Mouse (Mus musculus) CH12.LX (cell line): ENCODE measurements at regions not wholly inside any gene's neighbourhood (a gene's known extent, or its start where the extent isn't known, plus 50 kb on each side); places are given as distances from the start of the nearest gene placed in this dataset.

Experiments
- DNase-seq: peaks from one replicate; pipeline ENCODE4 v3.0.0-alpha.2; 2013; ENCODE audit errors: extremely low read depth
- H3K27ac ChIP-seq: 2 replicates; pipeline ENCODE4 v1.5.1; 2012; ENCODE audit warnings: low read depth, mild to moderate bottlenecking, control low read depth, moderate library complexity; ENCODE audit not compliant: insufficient read depth
- H3K27me3 ChIP-seq: replicated peaks from 2 replicates; pipeline ENCODE3; 2012; ENCODE audit warnings: inconsistent platforms
- H3K36me3 ChIP-seq, 2 experiments: replicated peaks in 1 of 2; 2 replicates each; pipeline versions ENCODE3 to v1.6.1; 2012; ENCODE audit warnings: inconsistent platforms in 1 of 2, low read length in 1 of 2, mild to moderate bottlenecking in 1 of 2, mixed read lengths in 1 of 2, moderate library complexity in 1 of 2; ENCODE audit not compliant: control insufficient read depth in 1 of 2, insufficient read depth in 1 of 2
- H3K4me1 ChIP-seq, 2 experiments: 2 replicates each; pipeline ENCODE4 v1.6.1; 2012; ENCODE audit warnings: inconsistent platforms in 1 of 2, moderate library complexity in 1 of 2; ENCODE audit not compliant: insufficient read depth in 2 of 2, control insufficient read depth in 1 of 2
- H3K4me2 ChIP-seq: 2 replicates; pipeline ENCODE4 v1.6.1; 2012; ENCODE audit warnings: low read depth, mild to moderate bottlenecking, control low read depth; ENCODE audit not compliant: poor library complexity, insufficient read depth, severe bottlenecking
- H3K4me3 ChIP-seq, 3 experiments: fragments of 150-350 bp in 1 of 3; sonication (generic) in 1 of 3; replicated peaks in 1 of 3; 2 replicates each; pipeline versions ENCODE3 to v1.5.1; 2011 to 2012; ENCODE audit warnings: low read depth in 2 of 3, low read length in 2 of 3, mild to moderate bottlenecking in 2 of 3, moderate library complexity in 2 of 3, control low read depth in 1 of 3, improper control_type of control experiment in 1 of 3, inconsistent platforms in 1 of 3, mixed read lengths in 1 of 3; ENCODE audit not compliant: poor library complexity in 1 of 3
- H3K79me2 ChIP-seq: replicated peaks from 2 replicates; pipeline ENCODE4 v1.6.1; 2012; ENCODE audit warnings: mild to moderate bottlenecking, moderate library complexity; ENCODE audit not compliant: control insufficient read depth, poor library complexity, insufficient read depth, severe bottlenecking; ENCODE audit errors: extremely low read depth
- H3K9ac ChIP-seq: 2 replicates; pipeline ENCODE4 v1.6.1; 2012; ENCODE audit warnings: low read depth, mild to moderate bottlenecking, control low read depth, moderate library complexity; ENCODE audit not compliant: insufficient read depth
- H3K9me3 ChIP-seq: replicated peaks from 2 replicates; pipeline ENCODE3; 2012; ENCODE audit warnings: low read length, inconsistent platforms, mixed read lengths
- BHLHE40 ChIP-seq: IDR thresholded peaks from 2 replicates; pipeline ENCODE4 v1.6.1; 2011; ENCODE audit warnings: mild to moderate bottlenecking, low read depth, low read length, improper control_type of control experiment
- CHD2 ChIP-seq: IDR thresholded peaks from 2 replicates; pipeline ENCODE4 v1.6.1; 2011; ENCODE audit warnings: low read length, improper control_type of control experiment
- E2F4 ChIP-seq: IDR thresholded peaks from 2 replicates; pipeline ENCODE4 v1.6.1; 2011; ENCODE audit warnings: low read depth, low read length, improper control_type of control experiment; ENCODE audit not compliant: insufficient replicate concordance
- EP300 ChIP-seq: IDR thresholded peaks from 2 replicates; pipeline ENCODE4 v1.6.1; 2011; ENCODE audit warnings: low read length, improper control_type of control experiment
- ETS1 ChIP-seq: conservative IDR thresholded peaks from 2 replicates; pipeline ENCODE4 v1.6.1; 2012; ENCODE audit warnings: low read depth, mild to moderate bottlenecking, inconsistent platforms, low read length, improper control_type of control experiment, moderate library complexity
- GABPA ChIP-seq: IDR thresholded peaks from 2 replicates; pipeline ENCODE4 v1.6.1; 2012; ENCODE audit warnings: low read depth, low read length, improper control_type of control experiment, inconsistent platforms; ENCODE audit not compliant: insufficient replicate concordance
- HCFC1 ChIP-seq: IDR thresholded peaks from 2 replicates; pipeline ENCODE4 v1.6.1; 2012; ENCODE audit warnings: low read depth, mild to moderate bottlenecking, inconsistent platforms, low read length, improper control_type of control experiment
- JUN ChIP-seq: IDR thresholded peaks from 2 replicates; pipeline ENCODE4 v1.6.1; 2011; ENCODE audit warnings: low read depth, mild to moderate bottlenecking, low read length, improper control_type of control experiment, moderate library complexity; ENCODE audit not compliant: insufficient read depth
- MAX ChIP-seq: IDR thresholded peaks from 2 replicates; pipeline ENCODE4 v1.6.1; 2011; ENCODE audit warnings: low read length, improper control_type of control experiment
- MAZ ChIP-seq: IDR thresholded peaks from 2 replicates; pipeline ENCODE4 v1.6.1; 2012; ENCODE audit warnings: low read depth, mild to moderate bottlenecking, inconsistent platforms, low read length, improper control_type of control experiment, moderate library complexity
- NELFE ChIP-seq: IDR thresholded peaks from 2 replicates; pipeline ENCODE4 v1.6.1; 2011; ENCODE audit warnings: low read depth, low read length, improper control_type of control experiment
- NRF1 ChIP-seq: IDR thresholded peaks from 2 replicates; pipeline ENCODE4 v1.6.1; 2014; ENCODE audit warnings: low read depth, mild to moderate bottlenecking, inconsistent platforms, low read length, improper control_type of control experiment, moderate library complexity
- PAX5 ChIP-seq: IDR thresholded peaks from 2 replicates; pipeline ENCODE4 v1.6.1; 2012; ENCODE audit warnings: low read length, inconsistent platforms, mixed read lengths
- POLR2A ChIP-seq: IDR thresholded peaks from 2 replicates; pipeline ENCODE4 v1.6.1; 2011; ENCODE audit warnings: low read depth, mild to moderate bottlenecking, improper control_type of control experiment, low read length
- RAD21 ChIP-seq: IDR thresholded peaks from 2 replicates; pipeline ENCODE4 v1.6.1; 2011; ENCODE audit warnings: low read depth, mild to moderate bottlenecking, low read length, improper control_type of control experiment, moderate library complexity
- SMC3 ChIP-seq: IDR thresholded peaks from 2 replicates; pipeline ENCODE4 v1.6.1; 2011; ENCODE audit warnings: low read depth, low read length, improper control_type of control experiment
- TBP ChIP-seq: conservative IDR thresholded peaks from 2 replicates; pipeline ENCODE4 v1.6.1; 2011; ENCODE audit warnings: low read depth, low read length, improper control_type of control experiment
- TCF12 ChIP-seq: IDR thresholded peaks from 2 replicates; pipeline ENCODE4 v1.6.1; 2014; ENCODE audit warnings: low read depth, mild to moderate bottlenecking, inconsistent platforms, low read length, improper control_type of control experiment
- USF1 ChIP-seq: IDR thresholded peaks from 2 replicates; pipeline ENCODE4 v1.6.1; 2014; ENCODE audit warnings: low read depth, mild to moderate bottlenecking, inconsistent platforms, low read length, improper control_type of control experiment
- USF2 ChIP-seq: conservative IDR thresholded peaks from 2 replicates; pipeline ENCODE4 v1.6.1; 2011; ENCODE audit warnings: low read depth, low read length, improper control_type of control experiment
- ZKSCAN1 ChIP-seq: IDR thresholded peaks from 2 replicates; pipeline ENCODE4 v1.6.1; 2012; ENCODE audit warnings: low read depth, inconsistent platforms, low read length, improper control_type of control experiment, borderline replicate concordance
- ZMIZ1 ChIP-seq: IDR thresholded peaks from 2 replicates; pipeline ENCODE4 v1.6.1; 2012; ENCODE audit warnings: low read depth, mild to moderate bottlenecking, inconsistent platforms, low read length, improper control_type of control experiment
- ZNF384 ChIP-seq: IDR thresholded peaks from 2 replicates; pipeline ENCODE4 v1.6.1; 2012; ENCODE audit warnings: low read depth, low read length, improper control_type of control experiment, inconsistent platforms
- dilution Hi-C: fragments of 300-500 bp; cut with MboI; formaldehyde crosslinking; loops from 2 replicates; pipeline ENCODE4 v1.14.3; 2020; ENCODE audit warnings: low sequenced_read_pairs; ENCODE audit not compliant: extremely low pct_unique_long_range_greater_than_20kb, extremely low pct_ligation_motif_present
- in situ Hi-C: fragments of 300-500 bp; cut with MboI; formaldehyde crosslinking; loops from 3 replicates; pipeline ENCODE4 v1.14.3; 2019; ENCODE audit warnings: low sequenced_read_pairs, low pct_ligation_motif_present, low pct_unique_long_range_greater_than_20kb, mixed read lengths

DNA sequence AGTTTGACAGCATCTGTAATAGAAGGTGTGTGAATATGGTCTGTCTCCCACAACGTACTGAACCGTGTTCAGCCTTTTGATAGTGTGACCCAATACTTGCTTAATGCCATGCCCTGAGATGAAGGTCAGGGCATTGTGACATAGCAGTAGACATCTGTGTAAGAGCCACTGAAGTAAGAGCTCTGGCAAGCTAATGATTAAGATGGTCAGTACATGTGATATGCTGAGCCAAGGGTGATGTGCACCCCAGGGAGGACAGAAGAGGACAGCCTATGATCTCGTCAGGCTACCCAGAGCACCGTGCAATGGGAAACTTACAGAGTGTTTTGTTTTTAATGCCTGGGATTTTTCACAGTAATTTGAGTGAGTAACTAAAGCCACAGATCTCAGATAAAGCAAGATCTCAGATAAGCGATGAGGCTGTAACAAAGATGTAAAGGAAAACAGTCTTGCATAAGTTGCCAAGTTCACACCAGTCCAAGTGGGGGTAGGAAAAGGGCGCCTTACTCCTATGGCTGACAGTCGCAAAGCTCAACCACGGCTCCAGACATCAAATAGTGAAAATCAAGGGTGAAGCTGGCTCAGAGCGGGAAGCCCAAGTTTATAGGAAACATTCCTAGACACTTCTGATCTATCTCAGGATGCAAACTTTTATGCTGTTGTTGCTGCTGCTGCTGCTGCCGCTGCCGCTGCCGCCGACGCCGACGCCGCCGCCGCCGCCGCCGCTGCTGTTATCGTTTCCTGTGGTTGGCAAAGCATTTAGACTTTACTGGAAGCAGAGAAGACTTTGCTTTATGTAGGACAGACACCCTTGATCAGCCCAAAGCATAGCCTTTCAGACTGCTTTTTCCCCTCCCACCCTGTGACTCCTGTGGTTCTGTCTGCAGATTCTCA, 89.6 kb downstream of the Sptssa start:
- TF ChIP-seq ZMIZ1 (no peak), CHD2 (no peak), ZNF384 (no peak), MAZ (no peak), PAX5 (no peak), EP300 (no peak), JUN (no peak), NELFE (no peak)
- Histone ChIP-seq H3K36me3 (no peaks in the 10 kb centered on the region), H3K9me3 (no peaks in the 10 kb centered on the region), H3K4me3 (no peak overlapping the region), H3K4me1 (peaks cover 3 to 5% of the 10 kb centered on the region in 2 experiments; a peak in 2 of 4 replicates), H3K79me2 (no peaks in the 10 kb centered on the region), H3K27ac (no peak overlapping the region), H3K4me2 (no peak overlapping the region), H3K9ac (no peak overlapping the region), H3K27me3 (no peaks in the 10 kb centered on the region)
- in situ Hi-C loops, result loop anchor here (25.0 kb wide), 1 partner anchor 1654 kb away; no protein-coding TSS in a partner anchor
- dilution Hi-C loops, result no loop called here
- DNase-seq, result no peak

DNA sequence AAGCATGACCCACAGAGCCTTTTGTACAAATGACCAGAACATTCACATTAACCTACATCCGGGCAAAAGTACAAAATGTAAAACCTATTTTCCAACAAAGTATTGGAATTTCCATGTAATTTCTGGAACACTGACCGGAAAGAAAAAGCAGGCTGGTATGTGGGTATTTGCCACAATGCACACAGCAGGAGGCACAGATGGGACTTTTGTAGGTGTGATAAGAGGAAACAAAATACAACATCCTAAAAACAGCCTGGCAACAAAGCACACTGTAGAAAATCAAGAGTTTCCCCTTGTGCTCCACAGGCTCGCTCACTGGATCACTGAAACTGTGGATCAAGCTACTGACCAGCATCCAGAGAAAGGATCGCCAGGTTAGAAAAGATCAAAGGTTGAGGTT, 94.4 kb downstream of the Sptssa start:
- dilution Hi-C loops (no loop called here), in situ Hi-C loops (loop anchor here (25.0 kb wide), 1 partner anchor 1650 kb away; no protein-coding TSS in a partner anchor)
- Histone ChIP-seq H3K4me3 (no peak overlapping the region), H3K36me3 (no peaks in the 10 kb centered on the region), H3K79me2 (no peaks in the 10 kb centered on the region), H3K9ac (no peak overlapping the region), H3K9me3 (no peaks in the 10 kb centered on the region), H3K4me1 (no peaks in the 10 kb centered on the region), H3K27me3 (no peaks in the 10 kb centered on the region), H3K4me2 (no peak overlapping the region), H3K27ac (no peak overlapping the region)
- DNase-seq, result no peak
- no peak for TF ChIP-seq ETS1
- no peak for TF ChIP-seq TBP
- TF ChIP-seq ZNF384, result no peak
- TF ChIP-seq BHLHE40, result no peak
- TF ChIP-seq USF1, result no peak
- TF ChIP-seq MAX, result no peak
- no peak for TF ChIP-seq CHD2
- no peak for TF ChIP-seq GABPA
- no peak for TF ChIP-seq HCFC1
- no peak for TF ChIP-seq SMC3
- no peak for TF ChIP-seq USF2
- no peak for TF ChIP-seq TCF12
- no peak for TF ChIP-seq ZKSCAN1
- no peak for TF ChIP-seq MAZ
- TF ChIP-seq RAD21, result no peak
- TF ChIP-seq POLR2A, result no peak
- no peak for TF ChIP-seq E2F4
- no peak for TF ChIP-seq NRF1
- TF ChIP-seq JUN, result no peak
